26 mouse cellular contexts compared by ENCODE assay signal in the genomic region with DNA sequence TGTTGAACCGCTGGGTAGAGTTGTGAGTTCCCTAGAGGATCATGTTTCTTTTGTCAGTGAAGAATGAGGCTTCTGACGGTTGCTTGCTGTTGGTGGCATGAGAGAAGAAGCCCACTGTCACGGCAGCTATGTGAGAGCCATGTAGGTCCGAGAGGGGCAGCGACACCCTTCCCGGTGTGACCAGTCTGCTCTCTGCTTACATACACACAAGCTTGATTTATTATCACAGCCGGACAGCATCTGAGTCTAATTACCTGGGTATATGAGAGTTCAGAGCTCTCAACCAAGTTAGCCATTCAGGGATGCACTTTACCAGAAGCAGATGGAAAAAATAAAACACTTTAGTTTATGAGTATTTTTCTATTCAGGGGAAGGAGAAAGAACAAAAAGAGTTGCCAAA. TPM values are rescaled to one million over a fixed set of nuclear protein-coding genes. Genes with fewer than 3 reads are reported as not detected.
A peak's percentile ranks its signal among the peaks of the same experiment; 100 is the strongest.
DNase-seq lines count a peak whose midpoint lies in the region; ATAC-seq lines count a peak whose summit lies in the region.
"Had no signal": no experiment of that assay in that cellular context is flagged by ENCODE, and none has a peak within 500 bp of the region (broad histone marks: within the 10 kb centered on the region; RNA-seq: fewer than 3 reads in every experiment).

No protein-coding gene starts in this region.

- no peaks in the 10 kb centered on the region for H3K36me3 ChIP-seq in kidney, embryonic 15.5 days
- no peaks in the 10 kb centered on the region for H3K36me3 ChIP-seq in embryonic facial prominence, embryonic 10.5 days (replicated peaks)
- H3K36me3 ChIP-seq in limb, embryonic 10.5 days, result no peaks in the 10 kb centered on the region
- no peaks in the 10 kb centered on the region for H3K36me3 ChIP-seq in hindbrain, embryonic 14.5 days (replicated peaks; ENCODE audit: control insufficient read depth, insufficient read depth)
- H3K36me3 ChIP-seq: embryonic facial prominence, embryonic 15.5 days; forebrain, embryonic 15.5 days; heart, embryonic 15.5 days; hindbrain, embryonic 10.5 days; hindbrain, embryonic 15.5 days had no signal

- no peak for DNase-seq in kidney, postnatal 36 days
- DNase-seq in embryo, embryonic 10.5 days (ENCODE audit: low spot score), result peak; percentile 72
- peak; percentile 31 for DNase-seq in embryonic facial prominence, embryonic 10.5 days (ENCODE audit: low spot score)
- peak; percentile 61 for DNase-seq in limb, embryonic 10.5 days (ENCODE audit: low spot score)
- no peak for DNase-seq in heart, postnatal 36 days
- no peak for DNase-seq in hindbrain, embryonic 14.5 days (ENCODE audit: low spot score)
- DNase-seq: adrenal gland, postnatal 14 days; cerebellum, adult 11-12 months; cerebellum, adult 9-10 months; cerebellum, postnatal 36 days; gastrocnemius, postnatal 14 days; heart, adult 2 months; heart, postnatal 14 days had no signal

- H3K4me2 ChIP-seq in kidney, embryonic 15.5 days, result no peak overlapping the region
- H3K4me2 ChIP-seq in hindbrain, embryonic 14.5 days (replicated peaks), result no peak overlapping the region
- H3K4me2 ChIP-seq: embryonic facial prominence, embryonic 15.5 days; forebrain, embryonic 15.5 days; heart, embryonic 11.5 days; heart, embryonic 15.5 days; hindbrain, embryonic 15.5 days had no signal

- 0 out of 2 replicates have a peak, but pooled peaks have one; percentile 37 for ATAC-seq in kidney, embryonic 15.5 days (replicated peaks; ENCODE audit: low FRiP score)
- ATAC-seq in hindbrain, embryonic 14.5 days (ENCODE audit: low FRiP score), result no peak
- ATAC-seq: activated CD4-positive, CD25-positive, alpha-beta regulatory T cell, adult 4 months; forebrain, embryonic 15.5 days; inflammation-experienced regulatory T-cells, adult 6 months; Patski had no signal

- 10% methylated on average over 7 of the region's 7 CpGs for WGBS in kidney, embryonic 15.5 days
- WGBS in embryonic facial prominence, embryonic 10.5 days, result 52% methylated on average over 7 of the region's 7 CpGs
- WGBS in limb, embryonic 10.5 days, result 12% methylated on average over 7 of the region's 7 CpGs
- WGBS in hindbrain, embryonic 14.5 days, result 70% methylated on average over 7 of the region's 7 CpGs

- no peaks in the 10 kb centered on the region for H3K9me3 ChIP-seq in kidney, embryonic 15.5 days (replicated peaks)
- no peaks in the 10 kb centered on the region for H3K9me3 ChIP-seq in embryonic facial prominence, embryonic 10.5 days
- H3K9me3 ChIP-seq in limb, embryonic 10.5 days (replicated peaks), result no peaks in the 10 kb centered on the region
- no peaks in the 10 kb centered on the region for H3K9me3 ChIP-seq in hindbrain, embryonic 14.5 days (ENCODE audit: control insufficient read depth, low read length)
- H3K9me3 ChIP-seq: embryonic facial prominence, embryonic 15.5 days; forebrain, embryonic 15.5 days; heart, embryonic 15.5 days; hindbrain, embryonic 10.5 days; hindbrain, embryonic 15.5 days had no signal

- no peak overlapping the region for H3K4me3 ChIP-seq in kidney, embryonic 15.5 days (replicated peaks)
- H3K4me3 ChIP-seq in embryonic facial prominence, embryonic 10.5 days, result no peak overlapping the region
- no peak overlapping the region for H3K4me3 ChIP-seq in limb, embryonic 10.5 days
- H3K4me3 ChIP-seq in hindbrain, embryonic 14.5 days (replicated peaks; ENCODE audit: low read length), result no peak overlapping the region
- H3K4me3 ChIP-seq: embryonic facial prominence, embryonic 15.5 days; erythroblast, embryonic 14.5 days; forebrain, embryonic 15.5 days; heart, adult 2 months; heart, embryonic 15.5 days; hindbrain, embryonic 10.5 days; hindbrain, embryonic 15.5 days had no signal

- no peak overlapping the region; the same call in 1 of the 2 replicates for H3K27ac ChIP-seq in kidney, embryonic 15.5 days
- H3K27ac ChIP-seq in embryonic facial prominence, embryonic 10.5 days (replicated peaks), result no peak overlapping the region
- H3K27ac ChIP-seq in limb, embryonic 10.5 days, result 0 out of 2 replicates have a peak overlapping the region, but pooled peaks have one; percentile 28
- H3K27ac ChIP-seq in hindbrain, embryonic 14.5 days, result no peak overlapping the region
- H3K27ac ChIP-seq: embryonic facial prominence, embryonic 15.5 days; forebrain, embryonic 15.5 days; heart, adult 2 months; heart, embryonic 15.5 days; hindbrain, embryonic 10.5 days; hindbrain, embryonic 15.5 days had no signal

- no peak overlapping the region for H3K9ac ChIP-seq in kidney, embryonic 15.5 days
- no peak overlapping the region for H3K9ac ChIP-seq in hindbrain, embryonic 14.5 days
- H3K9ac ChIP-seq: embryonic facial prominence, embryonic 15.5 days; forebrain, embryonic 15.5 days; heart, embryonic 15.5 days; hindbrain, embryonic 15.5 days had no signal

- H3K4me1 ChIP-seq in kidney, embryonic 15.5 days, result peaks cover 28% of the 10 kb centered on the region
- peaks cover 11% of the 10 kb centered on the region for H3K4me1 ChIP-seq in embryonic facial prominence, embryonic 10.5 days
- peaks cover 24% of the 10 kb centered on the region for H3K4me1 ChIP-seq in limb, embryonic 10.5 days
- H3K4me1 ChIP-seq in hindbrain, embryonic 14.5 days (replicated peaks; ENCODE audit: control insufficient read depth, insufficient read depth, low read length), result no peaks in the 10 kb centered on the region
- H3K4me1 ChIP-seq: embryonic facial prominence, embryonic 15.5 days; forebrain, embryonic 15.5 days; heart, embryonic 15.5 days; hindbrain, embryonic 15.5 days had no signal

- intact Hi-C loops in heart, postnatal 36 days (cut with DNase I), result no loop called here

- no peaks in the 10 kb centered on the region for H3K27me3 ChIP-seq in kidney, embryonic 15.5 days
- no peaks in the 10 kb centered on the region for H3K27me3 ChIP-seq in embryonic facial prominence, embryonic 10.5 days (replicated peaks; ENCODE audit: low read depth, poor library complexity, severe bottlenecking)
- peaks cover 15% of the 10 kb centered on the region for H3K27me3 ChIP-seq in limb, embryonic 10.5 days (ENCODE audit: low read depth, poor library complexity, severe bottlenecking)
- H3K27me3 ChIP-seq in hindbrain, embryonic 14.5 days (ENCODE audit: control insufficient read depth, insufficient read depth, low read length), result no peaks in the 10 kb centered on the region
- H3K27me3 ChIP-seq: CH12.LX; embryonic facial prominence, embryonic 15.5 days; forebrain, embryonic 15.5 days; heart, embryonic 15.5 days; hindbrain, embryonic 15.5 days; Patski had no signal

RNA-seq across cellular contexts. Expression of a gene that starts 18.8 kb away (rescaled TPM):
- 2.1 and 3.0 TPM in 2 replicates for polyA plus RNA-seq in kidney, embryonic 15.5 days (2015; fragmentation: Nextera tagmentation; extraction: Ambion mirVana)
- 0.37 and 0.57 TPM in 2 replicates for polyA plus RNA-seq in embryonic facial prominence, embryonic 10.5 days (2016; fragmentation: Nextera tagmentation; extraction: Ambion mirVana)
- 1.1 and 1.9 TPM in 2 replicates for polyA plus RNA-seq in limb, embryonic 10.5 days (2016; fragmentation: Nextera tagmentation; extraction: Ambion mirVana)
- 1 to 10 TPM; 1.3 to 2.4 TPM for total RNA-seq in heart, postnatal 36 days (2021)
- polyA plus RNA-seq in hindbrain, embryonic 14.5 days (2014; fragmentation: Nextera tagmentation; extraction: Ambion mirVana), result not detected in 2 replicates
- total RNA-seq: CH12.LX; gastrocnemius, postnatal 14 days had no signal
- polyA plus RNA-seq: activated CD4-positive, CD25-positive, alpha-beta regulatory T cell, adult 4 months; erythroblast, embryonic 14.5 days; forebrain, embryonic 15.5 days; frontal cortex, adult 2 months; inflammation-experienced regulatory T-cells, adult 6 months had no signal

Comparison
In these comparisons a context has a peak if more than half of its experiments do, and no peak if none do; other contexts are left out.
1. DNase-seq: peak in embryo, embryonic 10.5 days (single experiment), embryonic facial prominence, embryonic 10.5 days (single experiment) and limb, embryonic 10.5 days (single experiment); none in kidney, postnatal 36 days (0 of 2), heart, postnatal 36 days (0 of 2) and hindbrain, embryonic 14.5 days (single experiment).